Mouse (Mus musculus) lung, postnatal 0 days (tissue): ENCODE measurements around the gene Map3k15.

Experiments used
- CTCF ChIP-seq: IDR thresholded peaks from 2 replicates; pipeline ENCODE4 v1.5.1; 2016; ENCODE audit warnings: antibody characterized with exemption, mild to moderate bottlenecking
- EP300 ChIP-seq: IDR thresholded peaks from 2 replicates; pipeline ENCODE4 v1.6.1; 2016; ENCODE audit warnings: antibody characterized with exemption, mild to moderate bottlenecking, control low read depth

DNA sequence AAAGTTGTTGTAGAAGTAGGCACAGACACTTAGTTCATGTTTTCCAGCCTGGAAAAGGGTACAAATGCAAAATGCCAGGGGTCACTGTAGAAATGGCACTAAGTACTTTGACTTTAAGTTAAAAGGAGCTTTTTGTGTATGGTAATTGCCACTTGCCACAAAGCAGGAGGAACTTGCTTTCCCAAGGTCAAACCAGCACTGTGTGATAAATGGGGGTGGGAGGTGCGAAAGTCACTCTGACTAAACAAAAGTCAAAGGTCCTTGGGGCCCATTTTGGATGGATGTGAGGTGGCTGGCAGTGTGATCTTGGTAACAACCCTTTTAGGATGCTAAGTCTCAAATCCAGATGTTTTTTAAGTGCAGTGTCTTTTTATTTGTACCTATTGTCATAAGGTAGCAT lies 44.6 kb upstream of the Map3k15 start:
- TF ChIP-seq CTCF = no peak
- no peak for TF ChIP-seq EP300
